Mouse (Mus musculus): ENCODE data around the gene Cdc42ep4.

DNA sequence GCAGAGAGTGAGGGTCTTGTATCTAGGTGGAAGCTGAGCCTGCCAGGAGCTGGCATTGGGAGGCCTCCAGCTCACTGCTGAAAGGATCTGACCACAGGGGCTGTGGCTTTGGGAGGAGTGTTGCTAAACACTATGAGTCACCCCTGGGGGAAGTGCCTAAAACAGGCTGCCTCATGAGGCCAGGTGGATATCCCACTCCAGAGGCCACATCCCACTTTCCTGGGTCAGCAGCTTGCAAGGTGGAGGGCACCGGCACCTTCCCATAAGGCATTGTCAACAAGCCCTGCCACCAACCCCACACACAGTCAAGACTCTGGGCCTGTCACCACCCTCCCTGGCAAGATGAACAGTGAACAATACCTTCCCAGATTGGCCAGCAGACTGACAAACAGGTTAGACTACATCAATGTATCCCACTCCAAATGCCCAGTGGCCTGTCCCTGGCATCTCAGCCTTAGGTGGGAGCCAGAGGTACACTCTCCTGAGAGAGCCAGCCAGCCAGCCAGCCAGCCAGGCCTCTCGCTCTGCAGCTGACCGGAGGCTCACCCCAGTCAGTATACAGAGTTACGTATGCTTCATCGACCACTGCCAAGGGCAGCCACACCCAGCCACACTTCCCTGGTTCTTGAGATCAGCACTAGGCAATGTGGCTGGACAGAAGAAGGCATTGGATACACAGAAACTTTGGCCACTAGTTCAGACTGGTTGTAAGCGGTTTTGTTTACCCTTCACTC, 17.9 kb downstream of the Cdc42ep4 start:
- no peak for TF ChIP-seq CTCF (IDR thresholded peaks at IDR 0.05; ENCODE audit: borderline replicate concordance, extremely low read depth, insufficient read depth, insufficient read length)
- no peak for TF ChIP-seq POLR2A (IDR thresholded peaks at IDR 0.05; ENCODE audit: borderline replicate concordance, extremely low read depth, insufficient read depth, insufficient read length, poor library complexity, severe bottlenecking)
